Mouse (Mus musculus): ENCODE data around the gene Slc2a5.

GRCm38 (mm10) chr4:150072416-150073101 lies 46.5 kb upstream of the Slc2a5 start:
- TF ChIP-seq CTCF (conservative IDR thresholded peaks at IDR 0.05; ENCODE audit: low read length) (no peak), POU5F1 (IDR thresholded peaks at IDR 0.05; ENCODE audit: borderline replicate concordance, low read length) (no peak), NANOG (IDR thresholded peaks at IDR 0.05; ENCODE audit: borderline replicate concordance, low read length) (no peak)
